ENCODE assay signal across 14 mouse cellular contexts in the genomic region with DNA sequence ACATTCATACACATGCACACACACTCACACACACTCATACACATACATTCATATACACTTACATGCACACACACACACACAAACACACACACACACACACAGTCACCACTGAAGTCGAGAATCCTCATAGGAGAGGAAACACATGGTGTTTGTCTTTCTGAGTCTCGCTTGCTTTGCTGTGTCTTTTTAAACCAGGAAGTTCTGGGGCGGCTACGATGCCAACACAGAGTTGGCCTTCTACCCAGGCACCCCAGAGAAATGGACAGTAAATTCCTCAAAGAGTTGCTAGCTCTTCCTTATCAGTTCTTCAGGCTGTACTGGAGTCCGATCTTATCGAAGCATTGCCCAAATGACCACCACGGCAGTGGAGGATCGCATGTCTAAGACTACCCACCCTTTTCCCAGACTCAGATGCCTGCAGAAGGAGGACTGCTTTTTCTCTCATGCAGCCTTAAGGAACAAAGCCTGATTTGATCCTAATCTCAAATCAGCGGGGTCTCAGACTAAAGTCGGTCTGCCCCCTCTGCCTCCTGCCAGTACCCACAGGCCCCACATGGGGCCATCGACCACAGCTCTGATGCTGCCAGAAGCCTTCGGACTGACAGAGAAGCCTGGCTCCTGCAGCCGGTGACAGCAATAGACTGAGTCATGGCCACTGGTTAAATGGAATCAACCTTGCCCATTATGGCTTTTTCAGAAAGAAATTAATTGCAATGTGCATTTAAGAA. TPM values are rescaled to one million over a fixed set of nuclear protein-coding genes. Genes with fewer than 3 reads are reported as not detected.
DNase-seq lines count a peak whose midpoint lies in the region; ATAC-seq and TF ChIP-seq lines count a peak whose summit lies in the region.
"Had no signal": no experiment of that assay in that cellular context is flagged by ENCODE, and none has a peak within 500 bp of the region (broad histone marks: within the 10 kb centered on the region; RNA-seq: fewer than 3 reads in every experiment).

No protein-coding gene starts in this region.

- H3K27me3 ChIP-seq in heart, embryonic 14.5 days (ENCODE audit: control insufficient read depth, insufficient read depth, low read length) = no peaks in the 10 kb centered on the region
- 0 out of 2 replicates have a peak, but pooled peaks cover 5% of the 10 kb centered on the region for H3K27me3 ChIP-seq in embryonic facial prominence, embryonic 10.5 days (replicated peaks; ENCODE audit: low read depth, poor library complexity, severe bottlenecking)
- no peaks in the 10 kb centered on the region for H3K27me3 ChIP-seq in hindbrain, postnatal 0 days (ENCODE audit: insufficient read depth, low read length)

- H3K9me3 ChIP-seq in heart, embryonic 14.5 days (ENCODE audit: control insufficient read depth, low read length) = no peaks in the 10 kb centered on the region; the same call in 1 of the 2 replicates
- no peaks in the 10 kb centered on the region for H3K9me3 ChIP-seq in embryonic facial prominence, embryonic 10.5 days
- no peaks in the 10 kb centered on the region for H3K9me3 ChIP-seq in hindbrain, postnatal 0 days (ENCODE audit: low read length)

- TF ChIP-seq CTCF in hindbrain, postnatal 0 days (IDR thresholded peaks at IDR 0.05; ENCODE audit: low read depth) = 0 out of 2 replicates have a peak, but pooled peaks have one; percentile 12

- DNase-seq in heart, adult 18-20 months = no peak
- DNase-seq in embryonic facial prominence, embryonic 10.5 days (ENCODE audit: low spot score) = no peak
- DNase-seq in hindbrain, postnatal 0 days (ENCODE audit: low spot score) = peak; percentile 70
- DNase-seq in naive thymus-derived CD4-positive, alpha-beta T cell, adult 2 months (ENCODE audit: low read depth) = peak; percentile 34
- no peak for DNase-seq in gastrocnemius, postnatal 4 days (ENCODE audit: low spot score in 2 of 2)
- DNase-seq in ovary, postnatal 10 days (ENCODE audit: low spot score) = no peak
- no peak for DNase-seq in kidney, postnatal 10 days
- DNase-seq: kidney, adult 11 months; lung, embryonic 14.5 days; right cerebral cortex, adult 18-20 months had no signal

- H3K36me3 ChIP-seq in heart, embryonic 14.5 days (ENCODE audit: control insufficient read depth, insufficient read depth, low read length) = no peaks in the 10 kb centered on the region
- H3K36me3 ChIP-seq in embryonic facial prominence, embryonic 10.5 days (replicated peaks) = no peaks in the 10 kb centered on the region
- H3K36me3 ChIP-seq in hindbrain, postnatal 0 days (ENCODE audit: insufficient read depth, low read length) = no peaks in the 10 kb centered on the region

- peaks cover 3 to 4% of the 10 kb centered on the region in 2 experiments; a peak in 2 of 4 replicates for H3K4me1 ChIP-seq in heart, embryonic 14.5 days (ENCODE audit: control insufficient read depth in 2 of 2, insufficient read depth in 2 of 2, low read length in 2 of 2)
- peaks cover 16% of the 10 kb centered on the region for H3K4me1 ChIP-seq in embryonic facial prominence, embryonic 10.5 days
- peaks cover 18% of the 10 kb centered on the region for H3K4me1 ChIP-seq in hindbrain, postnatal 0 days (ENCODE audit: insufficient read depth, low read length)

- no peak for ATAC-seq in heart, embryonic 14.5 days (ENCODE audit: insufficient number of reproducible peaks, insufficient read depth, low FRiP score, low read depth)
- peak; percentile 75 for ATAC-seq in hindbrain, postnatal 0 days

- WGBS in heart, embryonic 14.5 days = 25% methylated on average over 13 of the region's 13 CpGs
- WGBS in embryonic facial prominence, embryonic 10.5 days = 51% methylated on average over 13 of the region's 13 CpGs
- 30% methylated on average over 13 of the region's 13 CpGs for WGBS in hindbrain, postnatal 0 days

- no peak overlapping the region for H3K9ac ChIP-seq in heart, embryonic 14.5 days (ENCODE audit: low read length)
- peak overlapping the region; percentile 30; the same call in 1 of the 2 replicates for H3K9ac ChIP-seq in hindbrain, postnatal 0 days (replicated peaks; ENCODE audit: low read length)
- H3K9ac ChIP-seq: lung, embryonic 14.5 days had no signal

- H3K27ac ChIP-seq in heart, embryonic 14.5 days (replicated peaks in 1 of 2; ENCODE audit: control insufficient read depth in 1 of 2, insufficient read depth in 1 of 2, low read depth in 2 of 2, low read length in 2 of 2) = no peak overlapping the region
- 0 out of 2 replicates have a peak overlapping the region, but pooled peaks have one; percentile 10 for H3K27ac ChIP-seq in embryonic facial prominence, embryonic 10.5 days (replicated peaks)
- H3K27ac ChIP-seq in hindbrain, postnatal 0 days = peak overlapping the region; percentile 54; the same call in 1 of the 2 replicates
- H3K27ac ChIP-seq: layer of hippocampus, adult 2 months had no signal

- H3K4me3 ChIP-seq in heart, embryonic 14.5 days (ENCODE audit: control insufficient read depth in 1 of 2, insufficient read depth in 1 of 2, low read depth in 1 of 2, low read length in 2 of 2) = no peak overlapping the region
- H3K4me3 ChIP-seq in embryonic facial prominence, embryonic 10.5 days = no peak overlapping the region
- H3K4me3 ChIP-seq in hindbrain, postnatal 0 days (ENCODE audit: low read length) = no peak overlapping the region
- H3K4me3 ChIP-seq: layer of hippocampus, adult 2 months had no signal

- H3K4me2 ChIP-seq in heart, embryonic 14.5 days (ENCODE audit: low read length) = peak overlapping the region; percentile 23; the same call in 1 of the 2 replicates
- peak overlapping the region; percentile 27 for H3K4me2 ChIP-seq in hindbrain, postnatal 0 days (ENCODE audit: low read depth, low read length)
- H3K4me2 ChIP-seq: lung, embryonic 14.5 days had no signal

RNA-seq across cellular contexts. Expression of a gene that starts 11.9 kb away (rescaled TPM):
- 0.09 TPM in 2 replicates for polyA plus RNA-seq in heart, embryonic 14.5 days (2014; fragmentation: Nextera tagmentation; extraction: Ambion mirVana)
- total RNA-seq in heart, adult 18-20 months (2021) = not detected
- polyA plus RNA-seq in embryonic facial prominence, embryonic 10.5 days (2016; fragmentation: Nextera tagmentation; extraction: Ambion mirVana) = not detected in 2 replicates
- total RNA-seq in hindbrain, postnatal 0 days (2014; rRNA removed) = not detected in 2 replicates
- polyA plus RNA-seq in hindbrain, postnatal 0 days (2015; fragmentation: Nextera tagmentation; extraction: Ambion mirVana) = 0.28 and 0.30 TPM in 2 replicates
- total RNA-seq in gastrocnemius, postnatal 4 days (2021) = not detected
- polyA plus RNA-seq: gonadal fat pad, adult 2 months; limb, embryonic 11.5 days; lung, embryonic 14.5 days had no signal

RNA-seq across cellular contexts. Expression of a gene that starts 35.9 kb away (rescaled TPM):
- 102 and 104 TPM in 2 replicates for polyA plus RNA-seq in heart, embryonic 14.5 days (2014; fragmentation: Nextera tagmentation; extraction: Ambion mirVana)
- 10 to 100 TPM; 30.6 to 35.1 TPM for total RNA-seq in heart, adult 18-20 months (2021)
- polyA plus RNA-seq in embryonic facial prominence, embryonic 10.5 days (2016; fragmentation: Nextera tagmentation; extraction: Ambion mirVana) = 65.6 and 68.3 TPM in 2 replicates
- 59.1 and 70.7 TPM in 2 replicates for total RNA-seq in hindbrain, postnatal 0 days (2014; rRNA removed)
- 168 and 171 TPM in 2 replicates for polyA plus RNA-seq in hindbrain, postnatal 0 days (2015; fragmentation: Nextera tagmentation; extraction: Ambion mirVana)
- 10 to 100 TPM; 40.8 to 42.0 TPM for total RNA-seq in gastrocnemius, postnatal 4 days (2021)

Comparison
In these comparisons a context has a peak if more than half of its experiments do, and no peak if none do; other contexts are left out.
1. H3K27ac ChIP-seq: peak in embryonic facial prominence, embryonic 10.5 days (single experiment) and hindbrain, postnatal 0 days (single experiment); none in heart, embryonic 14.5 days (0 of 2).
2. DNase-seq: peak in hindbrain, postnatal 0 days (single experiment) and naive thymus-derived CD4-positive, alpha-beta T cell, adult 2 months (single experiment); none in heart, adult 18-20 months (0 of 2), embryonic facial prominence, embryonic 10.5 days (single experiment), gastrocnemius, postnatal 4 days (0 of 2), ovary, postnatal 10 days (single experiment) and kidney, postnatal 10 days (single experiment).